Mouse (Mus musculus) gastrocnemius, adult 2 months (tissue): Measurements from ENCODE around the gene Liph. TPM values are rescaled to one million over a fixed set of nuclear protein-coding genes. Genes with fewer than 3 reads are reported as not detected.

Experiments used
- DNase-seq: peaks from one replicate; pipeline ENCODE4 v3.0.0; 2022
- H3K27ac ChIP-seq: fragments of 200-600 bp; 2 replicates; pipeline ENCODE4 v1.8.1; 2022; ENCODE audit warnings: mild to moderate bottlenecking
- H3K4me3 ChIP-seq: fragments of 200-600 bp; 2 replicates; pipeline ENCODE4 v1.8.1; 2022; ENCODE audit warnings: mild to moderate bottlenecking, moderate library complexity
- CTCF ChIP-seq: fragments of 200-600 bp; IDR thresholded peaks from 2 replicates; pipeline ENCODE4 v1.8.1; 2022; ENCODE audit warnings: antibody characterized with exemption, mild to moderate bottlenecking, moderate library complexity
- intact Hi-C: fragments of 180-260 bp; cut with DNase I; formaldehyde crosslinking; loops from one replicate; pipeline ENCODE4 v1.15.1; 2025
- long read RNA-seq, 2 experiments: library from polyadenylated mRNA; stranded (forward); transcript quantifications; one replicate each; pipeline ENCODE4 v2.0.0; 2021
- total RNA-seq, 2 experiments: library from RNA; stranded (reverse); gene quantifications; 2 replicates each; pipeline ENCODE4 v1.2.3; 2021

The Liph gene
- not detected for total RNA-seq
- long read RNA-seq, experiment 1, result 0 reads
- long read RNA-seq, experiment 2, result 0 reads

DNA sequence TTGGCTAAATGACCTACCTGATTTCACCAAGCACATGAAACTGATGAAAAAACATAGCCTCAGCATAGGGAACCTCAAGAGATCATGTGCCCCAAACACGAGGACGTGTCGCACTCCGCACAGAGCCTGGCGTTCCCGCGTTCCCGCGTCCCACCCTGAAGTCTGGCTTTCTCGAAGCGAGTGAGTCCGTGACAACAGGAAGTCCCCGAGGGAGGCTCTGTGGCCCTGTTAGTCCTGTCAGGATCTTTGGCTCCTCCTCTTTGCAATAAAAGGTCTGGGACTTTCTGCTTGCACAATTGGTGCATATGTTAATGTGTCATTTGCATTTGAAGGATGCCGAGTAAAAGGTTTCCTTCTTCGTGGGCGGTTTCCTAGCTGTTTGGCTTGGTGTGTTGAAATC, at the start of gene Liph:
TSS of gene Liph (minus strand) at position 360 of the 400 bp plus-strand sequence.
- no peak for TF ChIP-seq CTCF
- intact Hi-C loops, result no loop called here
- DNase-seq, result no peak
- Histone ChIP-seq H3K27ac (no peak within 1 kb of the TSS), H3K4me3 (peak within 1 kb of the TSS; percentile 44)

DNA sequence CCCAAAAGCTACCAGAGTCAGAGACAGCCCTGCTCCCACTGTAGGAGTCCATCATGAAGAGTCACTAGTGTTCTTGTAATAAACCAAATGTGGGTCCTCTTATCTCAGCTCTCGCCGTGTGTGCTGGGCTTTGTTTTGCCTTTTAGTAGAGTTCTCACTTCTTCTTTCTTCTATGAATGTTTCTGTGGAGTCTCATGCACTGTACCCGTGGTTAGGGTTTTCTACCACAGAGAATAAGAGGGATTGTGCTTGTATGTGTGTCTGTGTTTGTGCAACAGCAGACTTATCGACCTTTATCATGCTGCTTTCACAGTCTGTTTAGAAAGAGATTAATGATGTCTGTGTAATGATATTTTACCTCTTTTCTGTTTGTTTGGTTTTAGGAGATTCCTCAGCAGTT, 48.4 kb upstream of the Liph start:
- no peak overlapping the region for H3K4me3 ChIP-seq
- no peak for TF ChIP-seq CTCF
- no peak for DNase-seq
- intact Hi-C loops, result no loop called here
- no peak overlapping the region for H3K27ac ChIP-seq

DNA sequence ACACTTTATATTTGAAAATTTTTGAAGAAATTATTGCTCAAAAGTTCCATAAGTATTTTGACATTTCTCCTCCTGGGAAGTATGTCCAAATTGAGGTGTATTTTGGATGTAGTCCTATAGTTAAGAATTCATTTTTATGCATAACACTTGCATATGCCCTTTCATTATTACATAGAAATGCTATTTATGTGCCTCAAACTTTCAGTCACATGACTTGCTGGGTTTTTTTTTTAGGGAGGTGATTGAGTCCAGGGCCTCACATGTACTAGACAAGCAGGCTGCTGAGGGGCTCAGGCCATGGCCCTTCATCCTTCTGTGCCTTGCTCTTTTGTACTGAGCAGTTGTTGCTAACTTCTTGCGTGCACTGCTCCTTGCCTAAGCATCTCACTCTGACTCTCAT, 44.5 kb upstream of the Liph start:
- H3K4me3 ChIP-seq, result no peak overlapping the region
- no peak overlapping the region for H3K27ac ChIP-seq
- no peak for DNase-seq
- intact Hi-C loops, result no loop called here
- TF ChIP-seq CTCF, result no peak

- H3K4me3 ChIP-seq, result no peak overlapping the region
- DNase-seq, result no peak
- no peak overlapping the region for H3K27ac ChIP-seq
- TF ChIP-seq CTCF, result no peak
- intact Hi-C loops, result no loop called here
Observed at GRCm38 (mm10) chr16:22038554-22038953, 43.1 kb upstream of the Liph start.

GRCm38 (mm10) chr16:22027474-22027873, 32.0 kb upstream of the Liph start:
- DNase-seq, result no peak
- no peak overlapping the region for H3K27ac ChIP-seq
- intact Hi-C loops, result no loop called here
- no peak for TF ChIP-seq CTCF
- H3K4me3 ChIP-seq, result no peak overlapping the region

DNA sequence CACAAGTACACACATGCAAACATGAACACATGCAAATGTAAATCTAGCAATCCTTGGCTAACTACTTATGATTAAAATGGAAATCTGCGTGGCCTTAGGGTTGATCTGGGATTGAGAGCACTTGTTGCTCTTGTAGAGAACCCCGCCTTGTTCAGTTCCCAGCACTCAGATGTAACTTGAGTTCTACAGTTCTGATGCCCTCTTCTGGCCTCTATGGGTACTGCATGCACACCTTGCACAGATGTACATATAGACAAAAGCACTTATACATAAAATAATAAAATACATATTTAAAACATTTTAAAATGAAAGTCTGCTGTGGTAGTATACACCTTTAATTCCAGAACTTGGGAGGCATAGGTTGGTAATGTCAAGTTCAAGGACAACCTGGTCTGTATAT, 26.7 kb upstream of the Liph start:
- H3K27ac ChIP-seq, result no peak overlapping the region
- H3K4me3 ChIP-seq, result no peak overlapping the region
- peak; percentile 67 for TF ChIP-seq CTCF
- intact Hi-C loops, result loop anchor here (5.0 kb wide), 2 partner anchors 185 to 255 kb away; no protein-coding TSS in a partner anchor
- DNase-seq, result no peak

- no peak overlapping the region for H3K27ac ChIP-seq
- no peak for TF ChIP-seq CTCF
- no peak for DNase-seq
- no peak overlapping the region for H3K4me3 ChIP-seq
- intact Hi-C loops, result no loop called here
Observed at GRCm38 (mm10) chr16:22015569-22015968, 20.1 kb upstream of the Liph start.

DNA sequence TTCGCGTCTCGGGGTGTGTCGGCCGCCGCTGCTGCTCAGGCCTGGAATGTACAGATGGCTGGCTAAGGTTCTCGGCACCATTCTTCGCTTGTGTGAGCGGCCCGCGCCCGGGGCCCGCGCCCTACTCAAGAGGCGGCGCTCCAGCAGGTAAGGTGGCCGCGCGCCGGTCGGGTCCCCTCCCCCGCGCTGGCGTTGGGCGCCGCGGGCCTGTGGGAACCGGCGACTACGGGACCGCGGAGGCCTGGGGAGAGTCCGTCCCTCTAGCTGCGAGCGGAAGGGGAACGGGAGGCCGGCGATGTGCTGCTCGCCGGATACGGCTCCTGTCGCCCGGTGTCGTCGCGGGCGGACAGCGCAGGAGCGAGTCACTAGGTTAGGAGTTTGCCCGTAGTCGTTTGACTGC, 14.1 kb upstream of the Liph start:
- Histone ChIP-seq H3K4me3 (peak overlapping the region; percentile 98), H3K27ac (peak overlapping the region; percentile 93)
- TF ChIP-seq CTCF, result no peak; the same call in 1 of the 2 replicates
- intact Hi-C loops, result loop anchor here (5.0 to 10.0 kb wide), 2 partner anchors 62 to 255 kb away; partner anchors contain the start of genes Tmem41a and Tra2b
- no peak for DNase-seq

DNA sequence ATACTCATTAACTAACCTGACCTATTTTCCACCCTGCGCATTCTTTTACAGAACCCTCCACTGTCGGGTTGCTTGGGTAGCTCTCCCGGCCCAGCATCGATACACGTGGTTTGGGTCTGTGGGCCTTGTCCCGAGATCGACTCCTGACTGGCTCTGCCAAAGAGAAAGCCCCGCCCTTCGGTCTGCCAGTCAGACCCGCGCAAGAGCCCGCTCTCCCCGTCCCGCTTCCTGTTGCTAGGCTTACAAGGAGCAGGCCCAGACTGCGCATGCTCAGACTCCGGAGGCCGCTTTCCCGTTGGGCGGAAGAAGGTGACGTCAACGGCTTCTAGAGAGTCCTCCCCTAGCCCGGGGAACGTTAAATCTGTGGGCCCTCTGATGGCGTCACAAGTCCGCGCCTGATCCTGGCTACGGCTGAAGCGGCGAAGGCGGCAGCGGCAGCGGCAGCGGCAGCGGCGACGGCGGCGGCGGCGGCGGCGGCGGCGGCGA, 13.7 kb upstream of the Liph start, which contains the start of gene Senp2:
TSS of gene Senp2 (plus strand) at position 386 of the 486 bp plus-strand sequence.
- no peak for TF ChIP-seq CTCF
- Histone ChIP-seq H3K4me3 (peak within 1 kb of the TSS; percentile 98), H3K27ac (peak within 1 kb of the TSS; percentile 93)
- DNase-seq, result peak; percentile 100
- intact Hi-C loops, result loop anchor here (5.0 to 10.0 kb wide), 2 partner anchors 62 to 256 kb away; partner anchors contain the start of genes Tmem41a and Tra2b

DNA sequence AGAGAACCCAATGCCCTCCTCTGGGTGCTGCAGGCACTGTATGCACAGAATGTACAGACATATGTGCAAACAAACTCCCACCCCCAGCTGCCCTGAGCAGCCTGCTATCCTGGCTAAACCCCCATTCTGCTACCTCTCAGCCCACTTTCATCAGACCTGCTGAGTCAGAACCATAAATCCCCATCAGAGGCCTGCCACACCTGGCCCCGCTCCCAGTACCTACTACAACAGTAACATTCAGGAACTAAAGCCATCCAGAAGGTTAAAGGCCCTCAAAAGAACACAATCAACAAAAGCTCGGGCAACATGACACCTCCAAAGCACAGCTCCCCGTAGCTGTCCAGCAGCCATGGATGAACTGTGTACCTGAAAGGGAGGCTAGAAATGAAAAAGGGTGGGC, 6.1 kb upstream of the Liph start:
- intact Hi-C loops, result loop anchor here (10.0 kb wide), 1 partner anchor 263 kb away; the partner anchor contains the start of gene Tra2b
- DNase-seq, result no peak
- TF ChIP-seq CTCF, result no peak
- no peak overlapping the region for H3K27ac ChIP-seq
- no peak overlapping the region for H3K4me3 ChIP-seq

GRCm38 (mm10) chr16:22001172-22001571, 5.7 kb upstream of the Liph start:
- Histone ChIP-seq H3K4me3 (no peak overlapping the region), H3K27ac (no peak overlapping the region)
- no peak for TF ChIP-seq CTCF
- no peak for DNase-seq
- intact Hi-C loops, result loop anchor here (10.0 kb wide), 1 partner anchor 264 kb away; the partner anchor contains the start of gene Tra2b

DNA sequence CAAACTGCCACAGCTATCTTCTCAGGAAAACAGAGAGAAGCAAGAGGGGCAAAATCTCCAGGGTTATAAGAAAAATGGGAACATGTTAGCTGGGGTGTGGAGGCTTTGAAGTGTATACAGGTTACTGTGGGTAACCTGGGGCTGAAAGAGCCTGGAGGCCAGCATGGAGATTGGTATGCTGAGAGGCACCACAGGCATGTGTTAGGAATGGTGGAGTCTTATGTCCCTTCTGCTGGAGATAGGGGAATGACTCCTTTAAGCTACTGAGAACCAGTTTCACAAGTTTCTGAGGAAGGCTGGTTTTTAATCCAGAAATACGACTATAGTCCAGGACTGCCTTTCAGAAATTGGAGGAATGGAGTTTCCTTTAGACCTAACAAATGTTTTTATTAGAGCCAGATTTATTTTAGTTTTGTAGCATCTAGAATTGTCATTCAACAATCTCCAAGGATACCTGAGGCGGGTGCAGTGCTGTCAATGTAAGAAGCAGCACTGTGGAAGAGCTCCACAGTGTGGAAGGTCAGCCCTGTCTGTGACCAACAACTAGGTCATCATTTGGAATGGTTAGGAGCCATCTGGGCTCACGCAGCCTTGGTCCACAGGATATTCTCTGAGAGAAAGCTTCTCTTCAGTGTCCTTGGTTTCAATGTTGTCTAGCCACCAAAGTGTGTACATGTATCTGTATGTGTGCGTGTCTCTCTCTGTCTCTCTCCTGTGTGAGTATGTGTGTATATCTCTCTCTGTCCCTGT, 4.7 kb upstream of the Liph start:
- intact Hi-C loops, result loop anchor here (10.0 kb wide), 1 partner anchor 265 kb away; the partner anchor contains the start of gene Tra2b
- no peak for TF ChIP-seq CTCF
- H3K27ac ChIP-seq, result no peak overlapping the region
- no peak for DNase-seq
- H3K4me3 ChIP-seq, result no peak overlapping the region

DNA sequence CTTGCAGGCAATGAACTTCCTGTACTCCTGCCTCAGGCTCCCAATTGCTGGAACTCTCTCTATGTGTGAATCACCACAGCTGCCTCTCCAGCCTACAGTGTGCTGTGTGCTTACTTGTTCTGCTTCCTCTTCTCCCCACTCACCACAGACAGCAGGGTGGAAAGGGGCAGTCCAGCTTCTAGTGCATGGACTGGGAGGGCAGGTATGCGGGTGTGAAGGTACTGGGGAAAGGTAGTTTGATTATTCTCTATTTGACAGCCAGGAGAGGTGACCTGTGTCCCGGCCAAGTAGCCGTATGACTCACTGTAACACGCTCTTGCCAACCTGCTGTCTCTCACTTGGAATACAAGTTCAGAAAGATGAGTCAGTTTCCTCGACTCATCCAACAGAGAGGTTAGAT, 2.6 kb upstream of the Liph start:
- Histone ChIP-seq H3K4me3 (no peak overlapping the region), H3K27ac (no peak overlapping the region)
- no peak for TF ChIP-seq CTCF
- no peak for DNase-seq
- intact Hi-C loops, result no loop called here
